In the genomic region with DNA sequence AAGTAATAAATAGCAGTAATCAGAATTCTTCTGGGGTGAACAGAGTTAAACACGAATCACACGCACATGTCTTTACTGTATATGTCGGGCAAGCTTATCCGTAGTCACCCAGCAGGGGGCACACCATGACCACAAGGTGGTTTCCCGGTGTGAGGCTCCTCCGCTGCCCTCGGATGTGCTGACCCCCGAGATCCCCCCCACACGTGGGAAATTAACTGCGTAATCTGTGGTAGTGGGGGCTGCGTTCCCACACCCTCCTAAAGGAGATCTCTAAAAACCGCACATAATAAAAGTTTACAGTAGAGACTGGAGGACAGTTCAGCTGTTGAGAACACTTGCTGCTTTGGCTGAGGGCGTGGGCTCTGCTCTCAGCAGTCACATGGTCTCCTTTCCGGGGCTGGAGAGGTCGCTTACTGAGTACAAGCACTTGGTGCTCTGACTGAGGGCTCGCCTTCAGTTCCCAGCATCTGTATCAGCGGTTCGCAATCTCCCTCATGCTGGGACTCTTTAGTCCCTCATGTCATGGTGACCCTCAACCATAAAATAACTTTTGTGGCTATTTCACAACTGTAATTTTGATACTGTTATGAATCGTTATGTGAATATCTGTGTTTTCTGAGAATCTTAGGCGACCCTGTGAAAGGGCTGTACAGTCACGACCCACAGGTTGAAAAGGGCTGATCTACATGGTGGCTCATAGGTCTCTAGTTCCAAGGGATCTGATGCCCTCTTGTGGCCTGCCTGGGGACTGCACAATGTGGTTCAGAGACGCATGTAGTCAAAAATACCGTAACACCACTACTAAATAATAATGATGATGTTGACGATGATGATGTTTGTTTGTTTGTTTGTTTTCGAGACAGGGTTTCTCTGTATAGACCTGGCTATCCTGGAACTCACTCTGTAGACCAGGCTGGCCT, we compare ENCODE assay signal across 8 mouse cellular contexts. TPM values are rescaled to one million over a fixed set of nuclear protein-coding genes. Genes with fewer than 3 reads are reported as not detected.
DNase-seq lines count a peak whose midpoint lies in the region; ATAC-seq and TF ChIP-seq lines count a peak whose summit lies in the region.

No protein-coding gene starts in this region.

- no peaks in the 10 kb centered on the region for H3K4me1 ChIP-seq in forebrain, embryonic 11.5 days (replicated peaks; ENCODE audit: control insufficient read depth, insufficient read depth, low read length)
- peaks cover 6% of the 10 kb centered on the region; the same call in 1 of the 2 replicates for H3K4me1 ChIP-seq in heart, postnatal 0 days (ENCODE audit: control insufficient read depth, insufficient read depth)
- H3K4me1 ChIP-seq in liver, embryonic 15.5 days (replicated peaks): peaks cover 6% of the 10 kb centered on the region; the same call in 1 of the 2 replicates
- no peaks in the 10 kb centered on the region for H3K4me1 ChIP-seq in neural tube, embryonic 11.5 days (ENCODE audit: control insufficient read depth, insufficient read depth, low read length)
- no peaks in the 10 kb centered on the region for H3K4me1 ChIP-seq in stomach, postnatal 0 days (replicated peaks; ENCODE audit: control insufficient read depth, insufficient read depth)

- no peak for TF ChIP-seq POLR2A in brain, embryonic 14.5 days (IDR thresholded peaks at IDR 0.05; ENCODE audit: borderline replicate concordance, extremely low read depth, insufficient read depth, insufficient read length, poor library complexity, severe bottlenecking)

- H3K9me3 ChIP-seq in forebrain, embryonic 11.5 days (ENCODE audit: control insufficient read depth, low read length): no peaks in the 10 kb centered on the region
- no peaks in the 10 kb centered on the region for H3K9me3 ChIP-seq in heart, postnatal 0 days (replicated peaks; ENCODE audit: control insufficient read depth, low read length)
- H3K9me3 ChIP-seq in liver, embryonic 15.5 days (replicated peaks): no peaks in the 10 kb centered on the region
- no peaks in the 10 kb centered on the region for H3K9me3 ChIP-seq in neural tube, embryonic 11.5 days (ENCODE audit: control insufficient read depth, low read length)
- no peaks in the 10 kb centered on the region for H3K9me3 ChIP-seq in stomach, postnatal 0 days (ENCODE audit: control insufficient read depth, low read length)

- no peak overlapping the region for H3K9ac ChIP-seq in forebrain, embryonic 11.5 days (ENCODE audit: low read length)
- H3K9ac ChIP-seq in heart, postnatal 0 days (replicated peaks; ENCODE audit: low read depth, low read length): no peak overlapping the region
- H3K9ac ChIP-seq in liver, embryonic 15.5 days: no peak overlapping the region
- H3K9ac ChIP-seq in neural tube, embryonic 11.5 days (ENCODE audit: low read length): no peak overlapping the region
- H3K9ac ChIP-seq in stomach, postnatal 0 days (ENCODE audit: low read length): peak overlapping the region; percentile 31; the same call in 1 of the 2 replicates

- no peak for TF ChIP-seq EP300 in heart, postnatal 0 days (IDR thresholded peaks at IDR 0.05; ENCODE audit: low read depth)
- no peak for TF ChIP-seq EP300 in stomach, postnatal 0 days (optimal IDR thresholded peaks at IDR 0.05)

- H3K4me3 ChIP-seq in forebrain, embryonic 11.5 days (ENCODE audit: low read depth, low read length): peak overlapping the region; percentile 1; the same call in 1 of the 2 replicates
- H3K4me3 ChIP-seq in heart, postnatal 0 days (ENCODE audit: low read depth, low read length): peak overlapping the region; percentile 33
- H3K4me3 ChIP-seq in liver, embryonic 15.5 days (replicated peaks): peak overlapping the region; percentile 29
- no peak overlapping the region for H3K4me3 ChIP-seq in neural tube, embryonic 11.5 days (ENCODE audit: low read depth, low read length)
- H3K4me3 ChIP-seq in stomach, postnatal 0 days (ENCODE audit: low read depth, low read length): peak overlapping the region; percentile 19; the same call in 1 of the 2 replicates

- WGBS in forebrain, embryonic 11.5 days: 16% methylated on average over 25 of the region's 25 CpGs
- 10% methylated on average over 25 of the region's 25 CpGs for WGBS in heart, postnatal 0 days
- WGBS in liver, embryonic 15.5 days (ENCODE audit: insufficient replicate concordance): 7% methylated on average over 25 of the region's 25 CpGs
- 17% methylated on average over 25 of the region's 25 CpGs for WGBS in neural tube, embryonic 11.5 days
- WGBS in stomach, postnatal 0 days: 10% methylated on average over 25 of the region's 25 CpGs

- peak; percentile 77 for DNase-seq in brain, embryonic 14.5 days (ENCODE audit: low read depth)
- peak; percentile 89 for DNase-seq in forebrain, embryonic 11.5 days (ENCODE audit: low spot score)
- peak; percentile 73 for DNase-seq in heart, postnatal 0 days (ENCODE audit: low spot score)
- DNase-seq in kidney, postnatal 36 days: peak; percentile 91 to 96
- peak; percentile 84 for DNase-seq in neural tube, embryonic 11.5 days (ENCODE audit: low spot score)
- DNase-seq in stomach, postnatal 0 days (ENCODE audit: low spot score): peak; percentile 89

- H3K36me3 ChIP-seq in forebrain, embryonic 11.5 days (ENCODE audit: control insufficient read depth, insufficient read depth, low read length): no peaks in the 10 kb centered on the region
- H3K36me3 ChIP-seq in heart, postnatal 0 days (replicated peaks; ENCODE audit: control insufficient read depth, insufficient read depth, low read length): no peaks in the 10 kb centered on the region
- no peaks in the 10 kb centered on the region for H3K36me3 ChIP-seq in liver, embryonic 15.5 days (replicated peaks)
- no peaks in the 10 kb centered on the region for H3K36me3 ChIP-seq in neural tube, embryonic 11.5 days (ENCODE audit: control insufficient read depth, insufficient read depth, low read length)
- H3K36me3 ChIP-seq in stomach, postnatal 0 days (ENCODE audit: control insufficient read depth, insufficient read depth, low read length): no peaks in the 10 kb centered on the region

- peak overlapping the region; percentile 32; the same call in 1 of the 2 replicates for H3K4me2 ChIP-seq in forebrain, embryonic 11.5 days (ENCODE audit: low read depth, low read length, severe bottlenecking)
- peak overlapping the region; percentile 61 for H3K4me2 ChIP-seq in heart, postnatal 0 days (ENCODE audit: low read depth, low read length)
- H3K4me2 ChIP-seq in liver, embryonic 15.5 days: peak overlapping the region; percentile 59
- H3K4me2 ChIP-seq in neural tube, embryonic 11.5 days (ENCODE audit: low read depth): peak overlapping the region; percentile 8; the same call in 1 of the 2 replicates
- peak overlapping the region; percentile 46 for H3K4me2 ChIP-seq in stomach, postnatal 0 days (replicated peaks; ENCODE audit: low read depth)

- peak; percentile 79 for TF ChIP-seq CTCF in brain, embryonic 14.5 days (IDR thresholded peaks at IDR 0.05; ENCODE audit: borderline replicate concordance, extremely low read depth, insufficient read depth, insufficient read length)
- peak; percentile 93 for TF ChIP-seq CTCF in heart, postnatal 0 days (IDR thresholded peaks at IDR 0.05; ENCODE audit: low read depth)
- TF ChIP-seq CTCF in stomach, postnatal 0 days (IDR thresholded peaks at IDR 0.05; ENCODE audit: low read depth): peak; percentile 89

- no peak overlapping the region for H3K27ac ChIP-seq in forebrain, embryonic 11.5 days (ENCODE audit: low read depth, low read length)
- H3K27ac ChIP-seq in heart, postnatal 0 days (ENCODE audit: low read depth): no peak overlapping the region
- H3K27ac ChIP-seq in liver, embryonic 15.5 days (replicated peaks): no peak overlapping the region
- H3K27ac ChIP-seq in neural tube, embryonic 11.5 days (ENCODE audit: low read depth, low read length): no peak overlapping the region
- H3K27ac ChIP-seq in stomach, postnatal 0 days (replicated peaks): no peak overlapping the region

- H3K27me3 ChIP-seq in forebrain, embryonic 11.5 days (ENCODE audit: control insufficient read depth, insufficient read depth, low read length): no peaks in the 10 kb centered on the region
- H3K27me3 ChIP-seq in heart, postnatal 0 days (ENCODE audit: control insufficient read depth, insufficient read depth, low read length): no peaks in the 10 kb centered on the region
- H3K27me3 ChIP-seq in liver, embryonic 15.5 days: no peaks in the 10 kb centered on the region; the same call in 1 of the 2 replicates
- H3K27me3 ChIP-seq in neural tube, embryonic 11.5 days (ENCODE audit: control insufficient read depth, insufficient read depth, low read length): no peaks in the 10 kb centered on the region
- no peaks in the 10 kb centered on the region for H3K27me3 ChIP-seq in stomach, postnatal 0 days (ENCODE audit: control insufficient read depth, insufficient read depth, low read length)

- peak; percentile 87 for ATAC-seq in CD4-positive, CD25-positive, alpha-beta regulatory T cell, adult 4 months
- no peak; the same call in 1 of the 2 replicates for ATAC-seq in forebrain, embryonic 11.5 days (replicated peaks; ENCODE audit: low FRiP score)
- peak; percentile 59; the same call in 1 of the 2 replicates for ATAC-seq in heart, postnatal 0 days (ENCODE audit: insufficient read depth, low read depth)
- ATAC-seq in liver, embryonic 15.5 days (ENCODE audit: insufficient read depth): peak; percentile 61; the same call in 1 of the 2 replicates
- ATAC-seq in neural tube, embryonic 11.5 days (ENCODE audit: insufficient read depth, low FRiP score, low TSS enrichment): 0 out of 2 replicates have a peak, but pooled peaks have one; percentile 35
- 0 out of 2 replicates have a peak, but pooled peaks have one; percentile 46 for ATAC-seq in stomach, postnatal 0 days (ENCODE audit: low FRiP score, low TSS enrichment)

RNA-seq across cellular contexts. Expression of a gene that starts 32.0 kb away (rescaled TPM):
- polyA plus RNA-seq in CD4-positive, CD25-positive, alpha-beta regulatory T cell, adult 4 months (2017; shearing (Covaris generic)): not detected
- not detected in 2 replicates for polyA plus RNA-seq in brain, embryonic 14.5 days (2012; rRNA removed)
- not detected in 2 replicates for polyA plus RNA-seq in forebrain, embryonic 11.5 days (2014; fragmentation: Nextera tagmentation; extraction: Ambion mirVana)
- total RNA-seq in heart, postnatal 0 days (2014; rRNA removed; ENCODE audit: low replicate concordance): not detected in 2 replicates
- polyA plus RNA-seq in heart, postnatal 0 days (2015; fragmentation: Nextera tagmentation; extraction: Ambion mirVana): not detected in 2 replicates
- not detected in 2 replicates for polyA plus RNA-seq in liver, embryonic 15.5 days (2015; fragmentation: Nextera tagmentation; extraction: Ambion mirVana)
- polyA plus RNA-seq in neural tube, embryonic 11.5 days (2014; fragmentation: Nextera tagmentation; extraction: Ambion mirVana): not detected in 2 replicates
- polyA plus RNA-seq in stomach, postnatal 0 days (2015; fragmentation: Nextera tagmentation; extraction: Ambion mirVana): 0.34 and 0.64 TPM in 2 replicates

RNA-seq across cellular contexts. Expression of a gene that starts 50.5 kb away (rescaled TPM):
- 100 to 1,000 TPM; 209 to 263 TPM for polyA plus RNA-seq in CD4-positive, CD25-positive, alpha-beta regulatory T cell, adult 4 months (2017; shearing (Covaris generic))
- polyA plus RNA-seq in brain, embryonic 14.5 days (2012; rRNA removed): 0.25 and 0.35 TPM in 2 replicates
- polyA plus RNA-seq in forebrain, embryonic 11.5 days (2014; fragmentation: Nextera tagmentation; extraction: Ambion mirVana): 0.19 TPM in 1 of 2 replicates, not detected in the other
- total RNA-seq in heart, postnatal 0 days (2014; rRNA removed; ENCODE audit: low replicate concordance): 2.0 and 3.5 TPM in 2 replicates
- 0.36 and 0.53 TPM in 2 replicates for polyA plus RNA-seq in heart, postnatal 0 days (2015; fragmentation: Nextera tagmentation; extraction: Ambion mirVana)
- 0.13 and 0.23 TPM in 2 replicates for polyA plus RNA-seq in liver, embryonic 15.5 days (2015; fragmentation: Nextera tagmentation; extraction: Ambion mirVana)
- polyA plus RNA-seq in neural tube, embryonic 11.5 days (2014; fragmentation: Nextera tagmentation; extraction: Ambion mirVana): 0.20 and 0.39 TPM in 2 replicates
- polyA plus RNA-seq in stomach, postnatal 0 days (2015; fragmentation: Nextera tagmentation; extraction: Ambion mirVana): 0.22 and 0.23 TPM in 2 replicates

RNA-seq across cellular contexts. Expression of a gene that starts 50.7 kb away (rescaled TPM):
- polyA plus RNA-seq in CD4-positive, CD25-positive, alpha-beta regulatory T cell, adult 4 months (2017; shearing (Covaris generic)): 100 to 1,000 TPM; 550 to 588 TPM
- 268 and 286 TPM in 2 replicates for polyA plus RNA-seq in brain, embryonic 14.5 days (2012; rRNA removed)
- 412 and 431 TPM in 2 replicates for polyA plus RNA-seq in forebrain, embryonic 11.5 days (2014; fragmentation: Nextera tagmentation; extraction: Ambion mirVana)
- 120 and 152 TPM in 2 replicates for total RNA-seq in heart, postnatal 0 days (2014; rRNA removed; ENCODE audit: low replicate concordance)
- polyA plus RNA-seq in heart, postnatal 0 days (2015; fragmentation: Nextera tagmentation; extraction: Ambion mirVana): 322 and 333 TPM in 2 replicates
- polyA plus RNA-seq in liver, embryonic 15.5 days (2015; fragmentation: Nextera tagmentation; extraction: Ambion mirVana): 198 and 203 TPM in 2 replicates
- polyA plus RNA-seq in neural tube, embryonic 11.5 days (2014; fragmentation: Nextera tagmentation; extraction: Ambion mirVana): 417 and 424 TPM in 2 replicates
- 253 and 262 TPM in 2 replicates for polyA plus RNA-seq in stomach, postnatal 0 days (2015; fragmentation: Nextera tagmentation; extraction: Ambion mirVana)

Comparison
In these comparisons a context has a peak if more than half of its experiments do, and no peak if none do; other contexts are left out.
1. H3K4me2 ChIP-seq: peak in every context shown above with its lines; median percentile 61 in heart, postnatal 0 days; 59 in liver, embryonic 15.5 days; 46 in stomach, postnatal 0 days; 32 in forebrain, embryonic 11.5 days; 8 in neural tube, embryonic 11.5 days.
2. RNA of a gene that starts 50.5 kb away (polyA plus RNA-seq): 209 to 263 TPM in CD4-positive, CD25-positive, alpha-beta regulatory T cell, adult 4 months; 0.36 to 0.53 TPM in heart, postnatal 0 days, 0.25 to 0.35 TPM in brain, embryonic 14.5 days, 0.22 to 0.23 TPM in stomach, postnatal 0 days, 0.20 to 0.39 TPM in neural tube, embryonic 11.5 days, 0.19 TPM in forebrain, embryonic 11.5 days and 0.13 to 0.23 TPM in liver, embryonic 15.5 days; every median in the first group is over 100 times any median in the second.
3. Peak in every context shown above with its lines, with median percentiles within 50 percentile points of each other: DNase-seq and CTCF ChIP-seq.